Comparison of ENCODE assay signal across 11 mouse cellular contexts in the genomic region with DNA sequence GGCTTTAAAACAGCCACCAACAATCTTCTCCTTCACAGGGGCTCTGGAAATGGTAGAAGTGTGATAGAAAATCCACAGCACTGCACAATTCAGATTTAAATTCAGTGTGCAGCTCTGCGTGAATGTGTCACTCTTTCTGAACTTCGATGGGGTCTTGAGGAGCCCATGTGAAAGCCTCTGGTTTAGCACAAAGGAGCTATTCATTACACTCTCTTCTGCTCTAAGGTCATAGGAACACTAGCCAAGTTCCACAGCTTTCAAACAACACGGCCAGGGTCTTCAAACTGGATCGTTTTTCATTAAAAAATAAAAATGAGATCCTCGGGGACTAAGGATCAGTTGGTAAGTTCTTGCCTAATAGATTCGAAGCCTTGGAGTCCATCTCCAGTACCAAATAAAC. TPM values are rescaled to one million over a fixed set of nuclear protein-coding genes. Genes with fewer than 3 reads are reported as not detected.
A peak's percentile ranks its signal among the peaks of the same experiment; 100 is the strongest.
DNase-seq lines count a peak whose midpoint lies in the region; ATAC-seq and TF ChIP-seq lines count a peak whose summit lies in the region.
"Had no signal": no experiment of that assay in that cellular context is flagged by ENCODE, and none has a peak within 500 bp of the region (broad histone marks: within the 10 kb centered on the region; RNA-seq: fewer than 3 reads in every experiment).

No protein-coding gene starts in this region.

- no peak for DNase-seq in heart, adult 2 months
- no peak for DNase-seq in heart, adult 8-10 months (ENCODE audit: low spot score)
- DNase-seq in midbrain, embryonic 10.5 days (ENCODE audit: low spot score) = no peak
- no peak for DNase-seq in gastrocnemius, postnatal 36 days
- no peak for DNase-seq in layer of hippocampus, postnatal 10 days (ENCODE audit: low spot score in 2 of 2)
- DNase-seq: right cerebral cortex, adult 18-20 months had no signal

- no peak overlapping the region for H3K4me2 ChIP-seq in midbrain, embryonic 12.5 days (replicated peaks)
- H3K4me2 ChIP-seq in intestine, embryonic 16.5 days (ENCODE audit: low read depth, low read length) = peak overlapping the region; percentile 37

- WGBS in heart, adult 2 months = 66% methylated on average over 6 of the region's 6 CpGs
- WGBS in midbrain, embryonic 12.5 days = 40% methylated on average over 6 of the region's 6 CpGs
- 70% methylated on average over 6 of the region's 6 CpGs for WGBS in midbrain, embryonic 10.5 days
- 57% methylated on average over 6 of the region's 6 CpGs for WGBS in intestine, embryonic 16.5 days

- H3K9me3 ChIP-seq in midbrain, embryonic 12.5 days = no peaks in the 10 kb centered on the region
- H3K9me3 ChIP-seq in midbrain, embryonic 10.5 days (replicated peaks) = no peaks in the 10 kb centered on the region
- no peaks in the 10 kb centered on the region for H3K9me3 ChIP-seq in intestine, embryonic 16.5 days (ENCODE audit: control insufficient read depth, low read length)

- H3K27me3 ChIP-seq in heart, adult 2 months (ENCODE audit: control insufficient read depth, insufficient read depth, low read length) = no peaks in the 10 kb centered on the region
- H3K27me3 ChIP-seq in midbrain, embryonic 12.5 days = peaks cover 14% of the 10 kb centered on the region
- H3K27me3 ChIP-seq in midbrain, embryonic 10.5 days (ENCODE audit: low read depth, poor library complexity, severe bottlenecking) = peaks cover 16% of the 10 kb centered on the region
- no peaks in the 10 kb centered on the region for H3K27me3 ChIP-seq in intestine, embryonic 16.5 days (replicated peaks; ENCODE audit: control insufficient read depth, insufficient read depth, low read length)

- H3K9ac ChIP-seq in heart, adult 2 months (ENCODE audit: low read depth, low read length) = no peak overlapping the region
- H3K9ac ChIP-seq in midbrain, embryonic 12.5 days (replicated peaks) = no peak overlapping the region
- peak overlapping the region; percentile 57 for H3K9ac ChIP-seq in intestine, embryonic 16.5 days (ENCODE audit: low read depth, low read length)

- H3K4me3 ChIP-seq in heart, adult 2 months = no peak overlapping the region
- H3K4me3 ChIP-seq in midbrain, embryonic 12.5 days = no peak overlapping the region
- no peak overlapping the region for H3K4me3 ChIP-seq in midbrain, embryonic 10.5 days
- peak overlapping the region; percentile 79 for H3K4me3 ChIP-seq in intestine, embryonic 16.5 days (ENCODE audit: low read length)

- H3K79me2 ChIP-seq in heart, adult 2 months (replicated peaks; ENCODE audit: control insufficient read depth, insufficient read depth, low read length) = 0 out of 2 replicates have a peak, but pooled peaks cover 3% of the 10 kb centered on the region

- H3K36me3 ChIP-seq in heart, adult 2 months (ENCODE audit: control insufficient read depth, insufficient read depth, low read length) = peaks cover 30% of the 10 kb centered on the region
- H3K36me3 ChIP-seq in midbrain, embryonic 12.5 days = peaks cover 2% of the 10 kb centered on the region; the same call in 1 of the 2 replicates
- peaks cover 16% of the 10 kb centered on the region for H3K36me3 ChIP-seq in midbrain, embryonic 10.5 days
- 0 out of 2 replicates have a peak, but pooled peaks cover 2% of the 10 kb centered on the region for H3K36me3 ChIP-seq in intestine, embryonic 16.5 days (ENCODE audit: control insufficient read depth, insufficient read depth, low read length)

- TF ChIP-seq CTCF in heart, adult 2 months (IDR thresholded peaks at IDR 0.05) = no peak

- intact Hi-C loops in heart, adult 2 months (cut with DNase I) = no loop called here
- intact Hi-C loops in gastrocnemius, postnatal 36 days (cut with DNase I) = loop anchor here (10.0 kb wide), 1 partner anchor 242 kb away; a partner anchor contains a TSS

- peaks cover 15% of the 10 kb centered on the region for H3K4me1 ChIP-seq in heart, adult 2 months (ENCODE audit: control insufficient read depth, insufficient read depth, low read length)
- H3K4me1 ChIP-seq in midbrain, embryonic 12.5 days = peaks cover 25% of the 10 kb centered on the region
- H3K4me1 ChIP-seq in midbrain, embryonic 10.5 days = peaks cover 33% of the 10 kb centered on the region
- peaks cover 28% of the 10 kb centered on the region for H3K4me1 ChIP-seq in intestine, embryonic 16.5 days (ENCODE audit: control insufficient read depth, insufficient read depth, low read length)

- TF ChIP-seq EP300 in heart, adult 2 months (IDR thresholded peaks at IDR 0.05; ENCODE audit: insufficient read depth, low read depth, low read length) = no peak

- TF ChIP-seq POLR2A in heart, adult 2 months (IDR thresholded peaks at IDR 0.05; ENCODE audit: insufficient read depth, low read depth, low read length) = no peak

- H3K27ac ChIP-seq in heart, adult 2 months = peak overlapping the region; percentile 2; the same call in 1 of the 2 replicates
- H3K27ac ChIP-seq in midbrain, embryonic 12.5 days (replicated peaks) = peak overlapping the region; percentile 4; the same call in 1 of the 2 replicates
- no peak overlapping the region; the same call in 1 of the 2 replicates for H3K27ac ChIP-seq in midbrain, embryonic 10.5 days (replicated peaks)
- peak overlapping the region; percentile 20; the same call in 1 of the 2 replicates for H3K27ac ChIP-seq in intestine, embryonic 16.5 days (ENCODE audit: low read length)

- ATAC-seq in midbrain, embryonic 12.5 days (ENCODE audit: low FRiP score, low read depth) = no peak
- ATAC-seq in intestine, embryonic 16.5 days = no peak
- ATAC-seq in erythroid progenitor cell, adult 5-6 weeks (replicated peaks; ENCODE audit: low FRiP score, poor library complexity, severe bottlenecking) = no peak
- ATAC-seq: inflammation-experienced regulatory T-cells, adult 6 months had no signal

RNA-seq across cellular contexts. Expression of a gene that starts 3.0 kb away (rescaled TPM):
- 100 to 1,000 TPM; 161 to 197 TPM for total RNA-seq in heart, adult 2 months (2021)
- polyA plus RNA-seq in heart, adult 2 months (2012; rRNA removed) = 170 and 253 TPM in 2 replicates
- 100 to 1,000 TPM; 179 to 196 (median 187) TPM for total RNA-seq in heart, adult 8-10 months (2022)
- polyA plus RNA-seq in midbrain, embryonic 12.5 days (2016; fragmentation: Nextera tagmentation; extraction: Ambion mirVana) = 105 and 114 TPM in 2 replicates
- 144 and 145 TPM in 2 replicates for polyA plus RNA-seq in midbrain, embryonic 10.5 days (2016; fragmentation: Nextera tagmentation; extraction: Ambion mirVana)
- polyA plus RNA-seq in intestine, embryonic 16.5 days (2015; fragmentation: Nextera tagmentation; extraction: Ambion mirVana) = 1,956 and 2,187 TPM in 2 replicates
- total RNA-seq in gastrocnemius, postnatal 36 days (2021) = 100 to 1,000 TPM; 129 to 144 TPM
- 10 to 100 TPM; 69.3 to 72.7 TPM for total RNA-seq in layer of hippocampus, postnatal 10 days (2021)
- total RNA-seq in erythroid progenitor cell, adult 5-6 weeks (2015; ENCODE audit: low replicate concordance) = 20.9 and 22.2 TPM in 2 replicates
- 18.5 and 23.5 TPM in 2 replicates for total RNA-seq in erythroid progenitor cell, adult 5-6 weeks (2017; ENCODE audit: low replicate concordance)

RNA-seq across cellular contexts. Expression of a gene that starts 26.2 kb away (rescaled TPM):
- not detected for total RNA-seq in heart, adult 2 months (2021)
- polyA plus RNA-seq in heart, adult 2 months (2012; rRNA removed) = not detected in 2 replicates
- not detected for total RNA-seq in heart, adult 8-10 months (2022)
- polyA plus RNA-seq in midbrain, embryonic 12.5 days (2016; fragmentation: Nextera tagmentation; extraction: Ambion mirVana) = 2.6 and 2.9 TPM in 2 replicates
- 0.80 and 1.6 TPM in 2 replicates for polyA plus RNA-seq in midbrain, embryonic 10.5 days (2016; fragmentation: Nextera tagmentation; extraction: Ambion mirVana)
- polyA plus RNA-seq in intestine, embryonic 16.5 days (2015; fragmentation: Nextera tagmentation; extraction: Ambion mirVana) = 0.59 and 0.70 TPM in 2 replicates
- not detected for total RNA-seq in gastrocnemius, postnatal 36 days (2021)
- not detected for total RNA-seq in layer of hippocampus, postnatal 10 days (2021)
- total RNA-seq in erythroid progenitor cell, adult 5-6 weeks (2015; ENCODE audit: low replicate concordance) = not detected in 2 replicates
- not detected in 2 replicates for total RNA-seq in erythroid progenitor cell, adult 5-6 weeks (2017; ENCODE audit: low replicate concordance)
- polyA plus RNA-seq: C2C12; inflammation-experienced regulatory T-cells, adult 6 months had no signal

RNA-seq across cellular contexts. Expression of a gene that starts 37.2 kb away (rescaled TPM):
- total RNA-seq in heart, adult 2 months (2021) = 10 to 100 TPM; 13.8 to 13.9 TPM
- 22.0 and 26.6 TPM in 2 replicates for polyA plus RNA-seq in heart, adult 2 months (2012; rRNA removed)
- 10 to 100 TPM; 14.4 to 18.0 (median 16.6) TPM for total RNA-seq in heart, adult 8-10 months (2022)
- 16.1 and 17.5 TPM in 2 replicates for polyA plus RNA-seq in midbrain, embryonic 12.5 days (2016; fragmentation: Nextera tagmentation; extraction: Ambion mirVana)
- 20.5 and 20.7 TPM in 2 replicates for polyA plus RNA-seq in midbrain, embryonic 10.5 days (2016; fragmentation: Nextera tagmentation; extraction: Ambion mirVana)
- polyA plus RNA-seq in intestine, embryonic 16.5 days (2015; fragmentation: Nextera tagmentation; extraction: Ambion mirVana) = 47.8 and 54.7 TPM in 2 replicates
- total RNA-seq in gastrocnemius, postnatal 36 days (2021) = 10 to 100 TPM; 12.9 to 13.2 TPM
- 10 to 100 TPM; 37.9 to 38.6 TPM for total RNA-seq in layer of hippocampus, postnatal 10 days (2021)
- 1.7 and 2.5 TPM in 2 replicates for total RNA-seq in erythroid progenitor cell, adult 5-6 weeks (2015; ENCODE audit: low replicate concordance)
- 1.8 and 3.6 TPM in 2 replicates for total RNA-seq in erythroid progenitor cell, adult 5-6 weeks (2017; ENCODE audit: low replicate concordance)
